Comparison of ENCODE assay signal across 20 mouse cellular contexts in the genomic region with DNA sequence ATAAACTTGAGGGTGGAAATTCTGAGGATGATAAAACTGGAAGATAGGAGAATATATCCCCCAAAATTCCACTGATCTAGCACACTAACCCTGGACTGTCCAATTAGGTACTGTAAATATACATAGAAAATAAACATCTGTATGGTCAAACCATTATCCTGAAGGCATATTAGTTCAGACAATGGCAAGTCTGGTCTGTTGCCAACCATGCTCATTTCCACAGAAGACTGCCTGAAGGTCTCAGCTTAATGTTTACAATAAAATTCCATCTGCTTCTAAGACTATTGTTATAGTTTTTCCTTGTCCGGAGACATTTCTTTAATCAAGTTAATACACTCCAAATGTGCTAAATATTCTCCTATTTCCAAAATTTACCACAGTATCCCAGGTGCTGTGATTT.
"Had no signal": no experiment of that assay in that cellular context is flagged by ENCODE, and none has a peak within 500 bp of the region (broad histone marks: within the 10 kb centered on the region; RNA-seq: fewer than 3 reads in every experiment).

No protein-coding gene starts in this region.

- H3K4me1 ChIP-seq: liver, embryonic 13.5 days; liver, embryonic 15.5 days; midbrain, embryonic 10.5 days; midbrain, embryonic 12.5 days; neural tube, embryonic 13.5 days; neural tube, embryonic 15.5 days had no signal

- H3K9me3 ChIP-seq: liver, embryonic 13.5 days; liver, embryonic 15.5 days; midbrain, embryonic 10.5 days; midbrain, embryonic 12.5 days; neural tube, embryonic 13.5 days; neural tube, embryonic 15.5 days had no signal

- H3K4me2 ChIP-seq: liver, embryonic 11.5 days; liver, embryonic 13.5 days; liver, embryonic 15.5 days; midbrain, embryonic 12.5 days; neural tube, embryonic 13.5 days; neural tube, embryonic 15.5 days had no signal

- H3K9ac ChIP-seq: liver, embryonic 13.5 days; liver, embryonic 15.5 days; liver, postnatal 0 days; midbrain, embryonic 12.5 days; neural tube, embryonic 13.5 days; neural tube, embryonic 15.5 days had no signal

- H3K27ac ChIP-seq: liver, embryonic 13.5 days; liver, embryonic 15.5 days; midbrain, embryonic 10.5 days; midbrain, embryonic 12.5 days; neural tube, embryonic 13.5 days; neural tube, embryonic 15.5 days had no signal

- H3K36me3 ChIP-seq: liver, embryonic 13.5 days; liver, embryonic 15.5 days; midbrain, embryonic 10.5 days; midbrain, embryonic 12.5 days; neural tube, embryonic 13.5 days; neural tube, embryonic 15.5 days had no signal

- ATAC-seq: liver, postnatal 0 days; midbrain, embryonic 16.5 days had no signal

- H3K27me3 ChIP-seq: liver, embryonic 13.5 days; liver, embryonic 15.5 days; midbrain, embryonic 12.5 days; neural tube, embryonic 13.5 days; neural tube, embryonic 15.5 days had no signal

- H3K4me3 ChIP-seq: liver, embryonic 13.5 days; liver, embryonic 15.5 days; midbrain, embryonic 10.5 days; midbrain, embryonic 12.5 days; myocyte; neural tube, embryonic 13.5 days; neural tube, embryonic 15.5 days had no signal

- DNase-seq: liver; liver, embryonic 13.5 days; liver, postnatal 0 days; midbrain, embryonic 14.5 days; retina, postnatal 1 day; right cerebral cortex, adult 18-20 months; right cerebral cortex, postnatal 25 days; right cerebral cortex, postnatal 4 days; spleen, adult 18-20 months; thymus, adult 18-20 months; thymus, postnatal 25 days; thymus, postnatal 4 days had no signal
